Mouse (Mus musculus): Measurements from ENCODE around the gene Fam89b.

Gene Fam89b

GRCm38 (mm10) chr19:5739446-5739845 lies 10.0 kb upstream of the Fam89b start:
- DNase-seq (ENCODE audit: low spot score in 2 of 2) = no peak

- DNase-seq (ENCODE audit: low spot score in 2 of 2) = no peak
These were observed 4.9 kb upstream of the Fam89b start for GRCm38 (mm10) chr19:5734325-5734724.

- DNase-seq (ENCODE audit: low spot score in 2 of 2) = peak; percentile 83 to 87
These were observed 2.0 kb upstream of the Fam89b start for GRCm38 (mm10) chr19:5731264-5731978.

- no peak for DNase-seq (ENCODE audit: low spot score in 2 of 2)
These were observed 1.1 kb upstream of the Fam89b start for GRCm38 (mm10) chr19:5730314-5731186.

GRCm38 (mm10) chr19:5728631-5729443 lies 616 bp downstream of the Fam89b start:
- peak; percentile 46 to 52 for DNase-seq (ENCODE audit: low spot score in 2 of 2)

- peak; percentile 84 to 87 for DNase-seq (ENCODE audit: low spot score in 2 of 2)
These were observed 1.8 kb downstream of the Fam89b start for GRCm38 (mm10) chr19:5727701-5728100.

- no peak for DNase-seq (ENCODE audit: low spot score in 2 of 2)
These were observed 2.4 kb downstream of the Fam89b start for GRCm38 (mm10) chr19:5726961-5727578.

- no peak for DNase-seq (ENCODE audit: low spot score in 2 of 2)
These were observed 3.5 kb downstream of the Fam89b start, which contains the start of gene Ehbp1l1 for GRCm38 (mm10) chr19:5725767-5726515. Gene Ehbp1l1, minus strand, starts transcription at chr19:5726317.

- no peak for DNase-seq (ENCODE audit: low spot score in 2 of 2)
These were observed 4.3 kb downstream of the Fam89b start for GRCm38 (mm10) chr19:5725029-5725707.

- no peak for DNase-seq (ENCODE audit: low spot score in 2 of 2)
These were observed 4.9 kb downstream of the Fam89b start for GRCm38 (mm10) chr19:5724549-5724941.

- DNase-seq (ENCODE audit: low spot score in 2 of 2) = no peak
These were observed 5.4 kb downstream of the Fam89b start for GRCm38 (mm10) chr19:5723934-5724548.

- no peak for DNase-seq (ENCODE audit: low spot score in 2 of 2)
These were observed 6.5 kb downstream of the Fam89b start for GRCm38 (mm10) chr19:5722848-5723425.

GRCm38 (mm10) chr19:5721233-5721632 lies 8.2 kb downstream of the Fam89b start:
- DNase-seq (ENCODE audit: low spot score in 2 of 2) = no peak

- no peak for DNase-seq (ENCODE audit: low spot score in 2 of 2)
These were observed 12.5 kb downstream of the Fam89b start for GRCm38 (mm10) chr19:5716955-5717354.

GRCm38 (mm10) chr19:5715793-5716688 lies 13.4 kb downstream of the Fam89b start:
- peak in 1 of 2 experiments; percentile 41 for DNase-seq (ENCODE audit: low spot score in 2 of 2)

GRCm38 (mm10) chr19:5713730-5714129 lies 15.7 kb downstream of the Fam89b start:
- DNase-seq (ENCODE audit: low spot score in 2 of 2) = no peak

- no peak for DNase-seq (ENCODE audit: low spot score in 2 of 2)
These were observed 16.2 kb downstream of the Fam89b start for GRCm38 (mm10) chr19:5713255-5713654.

GRCm38 (mm10) chr19:5711907-5712460 lies 17.5 kb downstream of the Fam89b start:
- no peak for DNase-seq (ENCODE audit: low spot score in 2 of 2)

Measured in frontal cortex, postnatal 25 days (tissue).